ENCODE assay signal across 12 mouse cellular contexts in the genomic region with DNA sequence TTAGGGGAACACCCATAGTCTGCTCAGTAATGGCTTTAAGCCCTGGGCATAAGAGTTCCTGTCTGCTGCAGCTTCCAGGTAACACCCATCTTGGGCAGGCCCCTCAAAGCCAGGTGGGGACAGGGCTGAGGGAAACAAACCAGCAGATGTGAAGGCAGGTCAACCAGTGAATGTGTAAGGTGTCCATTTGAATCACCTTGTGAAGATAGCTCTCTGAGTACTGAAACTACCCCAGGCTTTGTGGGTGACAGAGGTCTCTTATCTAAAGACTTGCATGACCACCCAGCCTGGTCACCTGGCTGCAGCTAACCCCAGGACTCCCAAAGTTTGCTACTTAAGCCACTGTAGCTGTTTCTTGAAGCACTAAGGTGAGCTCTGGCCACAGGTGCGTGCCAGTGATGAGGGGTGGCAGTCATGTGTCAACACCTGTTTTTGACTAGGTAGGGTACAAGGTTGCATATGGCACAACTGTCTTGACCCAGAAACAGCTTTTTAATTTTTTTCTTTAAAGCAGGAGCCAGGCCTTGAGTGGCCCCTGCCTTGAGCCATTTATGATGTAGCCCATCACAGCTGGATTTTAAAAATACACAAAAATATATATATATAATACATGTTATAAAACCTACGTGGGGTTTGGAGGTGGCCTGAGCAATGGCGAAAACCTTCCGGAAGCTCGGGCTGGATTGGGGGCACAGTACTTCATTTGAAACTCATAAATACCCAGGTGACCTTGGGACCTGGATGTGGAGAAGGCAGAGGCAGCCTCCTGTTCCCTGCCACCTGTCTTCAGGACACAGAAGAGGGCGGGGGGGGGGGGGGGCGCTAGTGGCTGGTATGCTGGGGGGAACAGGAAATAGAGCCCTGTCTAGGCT. TPM values are rescaled to one million over a fixed set of nuclear protein-coding genes. Genes with fewer than 3 reads are reported as not detected.
DNase-seq lines count a peak whose midpoint lies in the region; ATAC-seq and TF ChIP-seq lines count a peak whose summit lies in the region.
"Had no signal": no experiment of that assay in that cellular context is flagged by ENCODE, and none has a peak within 500 bp of the region (broad histone marks: within the 10 kb centered on the region; RNA-seq: fewer than 3 reads in every experiment).

No protein-coding gene starts in this region.

- no peak for DNase-seq in heart, embryonic 10.5 days (ENCODE audit: low spot score)
- DNase-seq in heart, postnatal 14 days: no peak
- peak; percentile 52 for DNase-seq in 3134 (ENCODE audit: extremely low read depth, insufficient read length, low spot score)
- no peak for DNase-seq in G1E (ENCODE audit: low spot score)
- DNase-seq in limb, embryonic 11.5 days (ENCODE audit: low spot score): peak; percentile 55
- DNase-seq in thymus, postnatal 25 days: no peak
- DNase-seq: lung, postnatal 14 days had no signal

- H3K4me3 ChIP-seq in heart, embryonic 10.5 days: 0 out of 2 replicates have a peak overlapping the region, but pooled peaks have one; percentile 1
- H3K4me3 ChIP-seq in G1E (ENCODE audit: low read depth, low read length): peak overlapping the region; percentile 98
- no peak overlapping the region for H3K4me3 ChIP-seq in limb, embryonic 11.5 days (ENCODE audit: low read depth, low read length)
- H3K4me3 ChIP-seq: hindbrain, embryonic 15.5 days had no signal

- ATAC-seq in G1E (ENCODE audit: extremely low read depth, insufficient number of reproducible peaks, low FRiP score, poor library complexity, severe bottlenecking): no peak
- no peak for ATAC-seq in limb, embryonic 11.5 days (ENCODE audit: insufficient number of reproducible peaks, low FRiP score, low TSS enrichment, low read depth)
- no peak for ATAC-seq in inflammation-experienced regulatory T-cells, adult 6 months
- no peak for ATAC-seq in megakaryocyte, adult 5-6 weeks (ENCODE audit: poor library complexity, severe bottlenecking)
- ATAC-seq: Patski had no signal

- H3K27ac ChIP-seq in heart, embryonic 10.5 days: peak overlapping the region; percentile 75
- H3K27ac ChIP-seq in limb, embryonic 11.5 days (replicated peaks; ENCODE audit: low read depth, low read length): peak overlapping the region; percentile 36; the same call in 1 of the 2 replicates
- H3K27ac ChIP-seq: hindbrain, embryonic 15.5 days had no signal

- no peaks in the 10 kb centered on the region for H3K9me3 ChIP-seq in heart, embryonic 10.5 days
- no peaks in the 10 kb centered on the region for H3K9me3 ChIP-seq in G1E (replicated peaks)
- no peaks in the 10 kb centered on the region for H3K9me3 ChIP-seq in limb, embryonic 11.5 days (ENCODE audit: control insufficient read depth, low read length)
- H3K9me3 ChIP-seq: hindbrain, embryonic 15.5 days had no signal

- no peaks in the 10 kb centered on the region for H3K27me3 ChIP-seq in heart, embryonic 10.5 days (ENCODE audit: insufficient read depth, poor library complexity, severe bottlenecking)
- peaks cover 20% of the 10 kb centered on the region; the same call in 1 of the 2 replicates for H3K27me3 ChIP-seq in G1E (ENCODE audit: insufficient read depth, low read length)
- H3K27me3 ChIP-seq in limb, embryonic 11.5 days (ENCODE audit: control insufficient read depth, insufficient read depth, low read length): no peaks in the 10 kb centered on the region
- H3K27me3 ChIP-seq: hindbrain, embryonic 15.5 days; Patski had no signal

- WGBS in heart, embryonic 10.5 days: 37% methylated on average over 5 of the region's 7 CpGs
- 20% methylated on average over 5 of the region's 7 CpGs for WGBS in limb, embryonic 11.5 days

- H3K36me3 ChIP-seq in heart, embryonic 10.5 days: peaks cover 69% of the 10 kb centered on the region
- peaks cover 83% of the 10 kb centered on the region for H3K36me3 ChIP-seq in G1E (replicated peaks)
- H3K36me3 ChIP-seq in limb, embryonic 11.5 days (ENCODE audit: control insufficient read depth, insufficient read depth, low read length): peaks cover 14% of the 10 kb centered on the region

- no peak overlapping the region for H3K9ac ChIP-seq in limb, embryonic 11.5 days (ENCODE audit: low read length)
- H3K9ac ChIP-seq: hindbrain, embryonic 15.5 days had no signal

- intact Hi-C loops in heart, postnatal 14 days (cut with DNase I): no loop called here

- H3K4me2 ChIP-seq in limb, embryonic 11.5 days (ENCODE audit: low read depth, severe bottlenecking): no peak overlapping the region
- H3K4me2 ChIP-seq: hindbrain, embryonic 15.5 days had no signal

- no peak for TF ChIP-seq CTCF in G1E (IDR thresholded peaks at IDR 0.05; ENCODE audit: low read depth, low read length)

- peaks cover 72% of the 10 kb centered on the region for H3K4me1 ChIP-seq in heart, embryonic 10.5 days
- peaks cover 69% of the 10 kb centered on the region for H3K4me1 ChIP-seq in G1E (ENCODE audit: insufficient read depth, low read depth, low read length)
- peaks cover 49% of the 10 kb centered on the region for H3K4me1 ChIP-seq in limb, embryonic 11.5 days (ENCODE audit: control insufficient read depth, insufficient read depth, low read length)

RNA-seq across cellular contexts. Expression of gene Rpl10a, which starts 3.2 kb away (rescaled TPM):
- polyA plus RNA-seq in heart, embryonic 10.5 days (2016; fragmentation: Nextera tagmentation; extraction: Ambion mirVana): 345 and 365 TPM in 2 replicates
- total RNA-seq in heart, postnatal 14 days (2021): 100 to 1,000 TPM; 411 to 471 TPM
- total RNA-seq in G1E (2014; fragmentation: Nextera tagmentation): 2,842 and 3,361 TPM in 2 replicates
- 987 and 1,219 TPM in 2 replicates for total RNA-seq in G1E (2017)
- polyA plus RNA-seq in G1E (2012): 7,805 and 8,433 TPM in 2 replicates
- polyA plus RNA-seq in limb, embryonic 11.5 days (2014; fragmentation: Nextera tagmentation; extraction: Ambion mirVana): 616 TPM in 2 replicates
- polyA plus RNA-seq in inflammation-experienced regulatory T-cells, adult 6 months (2017; shearing (Covaris generic)): 100 to 1,000 TPM; 514 to 941 (median 691) TPM
- 1,429 and 1,585 TPM in 2 replicates for total RNA-seq in megakaryocyte, adult 5-6 weeks (2015)
- 468 and 491 TPM in 2 replicates for total RNA-seq in megakaryocyte, adult 5-6 weeks (2017)

RNA-seq across cellular contexts. Expression of gene Fance, which starts 18.2 kb away (rescaled TPM):
- polyA plus RNA-seq in heart, embryonic 10.5 days (2016; fragmentation: Nextera tagmentation; extraction: Ambion mirVana): 25.8 and 30.6 TPM in 2 replicates
- 10 to 100 TPM; 12.8 to 14.2 TPM for total RNA-seq in heart, postnatal 14 days (2021)
- total RNA-seq in G1E (2014; fragmentation: Nextera tagmentation) (33.9 and 34.5 TPM in 2 replicates), G1E (2017) (50.1 and 50.7 TPM in 2 replicates)
- polyA plus RNA-seq in G1E (2012): 79.0 and 80.0 TPM in 2 replicates
- polyA plus RNA-seq in limb, embryonic 11.5 days (2014; fragmentation: Nextera tagmentation; extraction: Ambion mirVana): 27.3 and 29.4 TPM in 2 replicates
- 1 to 10 TPM; 3.2 to 8.3 (median 6.6) TPM for polyA plus RNA-seq in inflammation-experienced regulatory T-cells, adult 6 months (2017; shearing (Covaris generic))
- 11.5 and 11.9 TPM in 2 replicates for total RNA-seq in megakaryocyte, adult 5-6 weeks (2015)
- total RNA-seq in megakaryocyte, adult 5-6 weeks (2017): 7.5 and 14.3 TPM in 2 replicates

RNA-seq across cellular contexts. Expression of gene Tead3, which starts 19.1 kb away (rescaled TPM):
- 6.3 and 6.5 TPM in 2 replicates for polyA plus RNA-seq in heart, embryonic 10.5 days (2016; fragmentation: Nextera tagmentation; extraction: Ambion mirVana)
- total RNA-seq in heart, postnatal 14 days (2021): 10 to 100 TPM; 12.3 to 19.2 TPM
- total RNA-seq in G1E (2014; fragmentation: Nextera tagmentation): 0.90 TPM in 1 of 2 replicates, not detected in the other
- total RNA-seq in G1E (2017): 0.06 and 0.22 TPM in 2 replicates
- polyA plus RNA-seq in G1E (2012): 0.41 and 0.47 TPM in 2 replicates
- 10.0 and 10.6 TPM in 2 replicates for polyA plus RNA-seq in limb, embryonic 11.5 days (2014; fragmentation: Nextera tagmentation; extraction: Ambion mirVana)
- not detected for polyA plus RNA-seq in inflammation-experienced regulatory T-cells, adult 6 months (2017; shearing (Covaris generic))
- not detected in 2 replicates for total RNA-seq in megakaryocyte, adult 5-6 weeks (2015)
- total RNA-seq in megakaryocyte, adult 5-6 weeks (2017): not detected in 2 replicates
- total RNA-seq: neutrophil, adult 5-6 weeks had no signal

RNA-seq across cellular contexts. Expression of gene Tulp1, which starts 33.5 kb away (rescaled TPM):
- 5.0 and 5.7 TPM in 2 replicates for polyA plus RNA-seq in heart, embryonic 10.5 days (2016; fragmentation: Nextera tagmentation; extraction: Ambion mirVana)
- total RNA-seq in heart, postnatal 14 days (2021): under 1 TPM; 0.41 TPM
- total RNA-seq in G1E (2014; fragmentation: Nextera tagmentation): not detected in 2 replicates
- total RNA-seq in G1E (2017): 0.16 TPM in 1 of 2 replicates, not detected in the other
- polyA plus RNA-seq in G1E (2012): 0.10 TPM in 1 of 2 replicates, not detected in the other
- polyA plus RNA-seq in limb, embryonic 11.5 days (2014; fragmentation: Nextera tagmentation; extraction: Ambion mirVana): 3.4 and 4.4 TPM in 2 replicates
- under 1 TPM in 2 of 3 experiments, not detected in 1; 0.24 to 0.39 TPM for polyA plus RNA-seq in inflammation-experienced regulatory T-cells, adult 6 months (2017; shearing (Covaris generic))
- total RNA-seq in megakaryocyte, adult 5-6 weeks (2015): not detected in 2 replicates
- not detected in 2 replicates for total RNA-seq in megakaryocyte, adult 5-6 weeks (2017)
- total RNA-seq: neutrophil, adult 5-6 weeks had no signal
- polyA plus RNA-seq: Patski had no signal

Comparison
In these comparisons a context has a peak if more than half of its experiments do, and no peak if none do; other contexts are left out.
1. DNase-seq: peak in 3134 (single experiment) and limb, embryonic 11.5 days (single experiment); none in heart, embryonic 10.5 days (single experiment), heart, postnatal 14 days (0 of 2), G1E (single experiment) and thymus, postnatal 25 days (single experiment).